Mouse (Mus musculus) CH12.LX (cell line): ENCODE data around the gene Ccdc162. TPM values are rescaled to one million over a fixed set of nuclear protein-coding genes. Genes with fewer than 3 reads are reported as not detected.

Source experiments
- DNase-seq: peaks from one replicate; pipeline ENCODE4 v3.0.0-alpha.2; 2013; ENCODE audit errors: extremely low read depth
- H3K27ac ChIP-seq: 2 replicates; pipeline ENCODE4 v1.5.1; 2012; ENCODE audit warnings: low read depth, mild to moderate bottlenecking, control low read depth, moderate library complexity; ENCODE audit not compliant: insufficient read depth
- H3K27me3 ChIP-seq: replicated peaks from 2 replicates; pipeline ENCODE3; 2012; ENCODE audit warnings: inconsistent platforms
- H3K36me3 ChIP-seq, 2 experiments: replicated peaks in 1 of 2; 2 replicates each; pipeline versions ENCODE3 to v1.6.1; 2012; ENCODE audit warnings: inconsistent platforms in 1 of 2, low read length in 1 of 2, mild to moderate bottlenecking in 1 of 2, mixed read lengths in 1 of 2, moderate library complexity in 1 of 2; ENCODE audit not compliant: control insufficient read depth in 1 of 2, insufficient read depth in 1 of 2
- H3K4me1 ChIP-seq, 2 experiments: 2 replicates each; pipeline ENCODE4 v1.6.1; 2012; ENCODE audit warnings: inconsistent platforms in 1 of 2, moderate library complexity in 1 of 2; ENCODE audit not compliant: insufficient read depth in 2 of 2, control insufficient read depth in 1 of 2
- H3K4me2 ChIP-seq: 2 replicates; pipeline ENCODE4 v1.6.1; 2012; ENCODE audit warnings: low read depth, mild to moderate bottlenecking, control low read depth; ENCODE audit not compliant: poor library complexity, insufficient read depth, severe bottlenecking
- H3K4me3 ChIP-seq, 3 experiments: fragments of 150-350 bp in 1 of 3; sonication (generic) in 1 of 3; replicated peaks in 1 of 3; 2 replicates each; pipeline versions ENCODE3 to v1.5.1; 2011 to 2012; ENCODE audit warnings: low read depth in 2 of 3, low read length in 2 of 3, mild to moderate bottlenecking in 2 of 3, moderate library complexity in 2 of 3, control low read depth in 1 of 3, improper control_type of control experiment in 1 of 3, inconsistent platforms in 1 of 3, mixed read lengths in 1 of 3; ENCODE audit not compliant: poor library complexity in 1 of 3
- H3K79me2 ChIP-seq: replicated peaks from 2 replicates; pipeline ENCODE4 v1.6.1; 2012; ENCODE audit warnings: mild to moderate bottlenecking, moderate library complexity; ENCODE audit not compliant: control insufficient read depth, poor library complexity, insufficient read depth, severe bottlenecking; ENCODE audit errors: extremely low read depth
- H3K9ac ChIP-seq: 2 replicates; pipeline ENCODE4 v1.6.1; 2012; ENCODE audit warnings: low read depth, mild to moderate bottlenecking, control low read depth, moderate library complexity; ENCODE audit not compliant: insufficient read depth
- H3K9me3 ChIP-seq: replicated peaks from 2 replicates; pipeline ENCODE3; 2012; ENCODE audit warnings: low read length, inconsistent platforms, mixed read lengths
- BHLHE40 ChIP-seq: IDR thresholded peaks from 2 replicates; pipeline ENCODE4 v1.6.1; 2011; ENCODE audit warnings: mild to moderate bottlenecking, low read depth, low read length, improper control_type of control experiment
- CHD1 ChIP-seq: IDR thresholded peaks from 2 replicates; pipeline ENCODE4 v1.6.1; 2012; ENCODE audit warnings: low read depth, low read length, improper control_type of control experiment, inconsistent platforms
- CHD2 ChIP-seq: IDR thresholded peaks from 2 replicates; pipeline ENCODE4 v1.6.1; 2011; ENCODE audit warnings: low read length, improper control_type of control experiment
- EP300 ChIP-seq: IDR thresholded peaks from 2 replicates; pipeline ENCODE4 v1.6.1; 2011; ENCODE audit warnings: low read length, improper control_type of control experiment
- ETS1 ChIP-seq: conservative IDR thresholded peaks from 2 replicates; pipeline ENCODE4 v1.6.1; 2012; ENCODE audit warnings: low read depth, mild to moderate bottlenecking, inconsistent platforms, low read length, improper control_type of control experiment, moderate library complexity
- HCFC1 ChIP-seq: IDR thresholded peaks from 2 replicates; pipeline ENCODE4 v1.6.1; 2012; ENCODE audit warnings: low read depth, mild to moderate bottlenecking, inconsistent platforms, low read length, improper control_type of control experiment
- IRF4 ChIP-seq: IDR thresholded peaks from 2 replicates; pipeline ENCODE4 v1.6.1; 2014; ENCODE audit warnings: low read depth, mild to moderate bottlenecking, inconsistent platforms, low read length, improper control_type of control experiment
- JUN ChIP-seq: IDR thresholded peaks from 2 replicates; pipeline ENCODE4 v1.6.1; 2011; ENCODE audit warnings: low read depth, mild to moderate bottlenecking, low read length, improper control_type of control experiment, moderate library complexity; ENCODE audit not compliant: insufficient read depth
- JUND ChIP-seq: conservative IDR thresholded peaks from 2 replicates; pipeline ENCODE4 v1.6.1; 2011; ENCODE audit warnings: low read depth, low read length, improper control_type of control experiment
- KAT2A ChIP-seq: IDR thresholded peaks from 2 replicates; pipeline ENCODE4 v1.6.1; 2012; ENCODE audit warnings: low read length, improper control_type of control experiment, inconsistent platforms; ENCODE audit not compliant: insufficient replicate concordance
- MAFK ChIP-seq: IDR thresholded peaks from 2 replicates; pipeline ENCODE4 v1.6.1; 2011; ENCODE audit warnings: low read length, improper control_type of control experiment; ENCODE audit not compliant: insufficient replicate concordance
- MAX ChIP-seq: IDR thresholded peaks from 2 replicates; pipeline ENCODE4 v1.6.1; 2011; ENCODE audit warnings: low read length, improper control_type of control experiment
- MEF2A ChIP-seq: IDR thresholded peaks from 2 replicates; pipeline ENCODE4 v1.6.1; 2014; ENCODE audit warnings: low read depth, mild to moderate bottlenecking, inconsistent platforms, low read length, improper control_type of control experiment, borderline replicate concordance
- MXI1 ChIP-seq: IDR thresholded peaks from 2 replicates; pipeline ENCODE4 v1.6.1; 2011; ENCODE audit warnings: mild to moderate bottlenecking, low read depth, low read length, improper control_type of control experiment
- MYC ChIP-seq: IDR thresholded peaks from 2 replicates; pipeline ENCODE4 v1.6.1; 2011; ENCODE audit warnings: low read depth, mild to moderate bottlenecking, improper control_type of control experiment, low read length
- NELFE ChIP-seq: IDR thresholded peaks from 2 replicates; pipeline ENCODE4 v1.6.1; 2011; ENCODE audit warnings: low read depth, low read length, improper control_type of control experiment
- NRF1 ChIP-seq: IDR thresholded peaks from 2 replicates; pipeline ENCODE4 v1.6.1; 2014; ENCODE audit warnings: low read depth, mild to moderate bottlenecking, inconsistent platforms, low read length, improper control_type of control experiment, moderate library complexity
- POLR2A ChIP-seq: IDR thresholded peaks from 2 replicates; pipeline ENCODE4 v1.6.1; 2011; ENCODE audit warnings: low read depth, mild to moderate bottlenecking, improper control_type of control experiment, low read length
- POLR2AphosphoS2 ChIP-seq: IDR thresholded peaks from 2 replicates; pipeline ENCODE4 v1.6.1; 2011; ENCODE audit warnings: low read depth, low read length, improper control_type of control experiment
- RAD21 ChIP-seq: IDR thresholded peaks from 2 replicates; pipeline ENCODE4 v1.6.1; 2011; ENCODE audit warnings: low read depth, mild to moderate bottlenecking, low read length, improper control_type of control experiment, moderate library complexity
- RCOR1 ChIP-seq: conservative IDR thresholded peaks from 2 replicates; pipeline ENCODE4 v1.6.1; 2012; ENCODE audit warnings: low read depth, mild to moderate bottlenecking, inconsistent platforms, low read length, improper control_type of control experiment
- SIN3A ChIP-seq: IDR thresholded peaks from 2 replicates; pipeline ENCODE4 v1.6.1; 2012; ENCODE audit warnings: low read length, improper control_type of control experiment, inconsistent platforms
- SMC3 ChIP-seq: IDR thresholded peaks from 2 replicates; pipeline ENCODE4 v1.6.1; 2011; ENCODE audit warnings: low read depth, low read length, improper control_type of control experiment
- TBP ChIP-seq: conservative IDR thresholded peaks from 2 replicates; pipeline ENCODE4 v1.6.1; 2011; ENCODE audit warnings: low read depth, low read length, improper control_type of control experiment
- TCF12 ChIP-seq: IDR thresholded peaks from 2 replicates; pipeline ENCODE4 v1.6.1; 2014; ENCODE audit warnings: low read depth, mild to moderate bottlenecking, inconsistent platforms, low read length, improper control_type of control experiment
- USF1 ChIP-seq: IDR thresholded peaks from 2 replicates; pipeline ENCODE4 v1.6.1; 2014; ENCODE audit warnings: low read depth, mild to moderate bottlenecking, inconsistent platforms, low read length, improper control_type of control experiment
- ZMIZ1 ChIP-seq: IDR thresholded peaks from 2 replicates; pipeline ENCODE4 v1.6.1; 2012; ENCODE audit warnings: low read depth, mild to moderate bottlenecking, inconsistent platforms, low read length, improper control_type of control experiment
- ZNF384 ChIP-seq: IDR thresholded peaks from 2 replicates; pipeline ENCODE4 v1.6.1; 2012; ENCODE audit warnings: low read depth, low read length, improper control_type of control experiment, inconsistent platforms
- dilution Hi-C: fragments of 300-500 bp; cut with MboI; formaldehyde crosslinking; loops from 2 replicates; pipeline ENCODE4 v1.14.3; 2020; ENCODE audit warnings: low sequenced_read_pairs; ENCODE audit not compliant: extremely low pct_unique_long_range_greater_than_20kb, extremely low pct_ligation_motif_present
- in situ Hi-C: fragments of 300-500 bp; cut with MboI; formaldehyde crosslinking; loops from 3 replicates; pipeline ENCODE4 v1.14.3; 2019; ENCODE audit warnings: low sequenced_read_pairs, low pct_ligation_motif_present, low pct_unique_long_range_greater_than_20kb, mixed read lengths
- polyA plus RNA-seq: library from polyadenylated mRNA; unstranded; fragments of >175 nt; gene quantifications from 2 replicates; pipeline ENCODE4 v1.2.1, GENCODE M21; 2012; ENCODE audit warnings: low read depth; ENCODE audit not compliant: insufficient read length
- total RNA-seq, 2 experiments: library from RNA; depleted of rRNA; stranded (reverse); fragments of 300-350 nt in 1 of 2; fragments of >200 nt in 1 of 2; gene quantifications; 2 replicates each; pipeline ENCODE4 v1.2.3; 2012 to 2014

Gene Ccdc162
- total and polyA plus RNA-seq, 3 experiments = 0.64 to 1.3 (median 1.3) TPM

- Histone ChIP-seq H3K9me3 (no peaks in the 10 kb centered on the region), H3K9ac (no peak overlapping the region), H3K27me3 (no peaks in the 10 kb centered on the region), H3K4me3 (no peak overlapping the region), H3K27ac (no peak overlapping the region), H3K79me2 (no peaks in the 10 kb centered on the region), H3K36me3 (peaks cover 2 to 37% of the 10 kb centered on the region in 2 experiments), H3K4me1 (peaks cover 0 to 16% of the 10 kb centered on the region in 2 experiments; a peak in 2 of 4 replicates), H3K4me2 (no peak overlapping the region)
- TF ChIP-seq ETS1 (no peak), TBP (no peak), NRF1 (no peak), MXI1 (no peak), USF1 (no peak), RCOR1 (no peak), BHLHE40 (no peak), JUN (no peak), NELFE (no peak), POLR2AphosphoS2 (no peak), KAT2A (no peak), CHD2 (no peak), MAFK (no peak), CHD1 (no peak), HCFC1 (no peak), MEF2A (no peak), SIN3A (no peak), JUND (no peak), IRF4 (no peak), RAD21 (no peak)
- in situ Hi-C loops (no loop called here), dilution Hi-C loops (no loop called here)
- DNase-seq = no peak
Observed at GRCm38 (mm10) chr10:41538986-41539385, 177.4 kb downstream of the Ccdc162 start.

GRCm38 (mm10) chr10:41537983-41538330 is 178.5 kb downstream of the Ccdc162 start:
- H3K36me3 ChIP-seq = peaks cover 2 to 47% of the 10 kb centered on the region in 2 experiments
- TF ChIP-seq BHLHE40 (no peak), ZNF384 (no peak), RCOR1 (no peak), IRF4 (no peak), MAFK (no peak), USF1 (no peak), TCF12 (no peak), POLR2A (no peak), RAD21 (no peak), MAX (no peak), KAT2A (no peak), CHD1 (no peak), SMC3 (no peak), JUN (no peak), EP300 (no peak), MYC (no peak), ZMIZ1 (no peak)
- TF ChIP-seq, all 38 proteins: peak for 0
- in situ Hi-C loops = no loop called here

More at GRCm38 (mm10) chr10:41537983-41538330, 178.5 kb downstream of the Ccdc162 start:
- DNase-seq = no peak
- no peak overlapping the region for H3K27ac ChIP-seq
- dilution Hi-C loops = no loop called here
- no peaks in the 10 kb centered on the region for H3K79me2 ChIP-seq
- no peak overlapping the region for H3K4me3 ChIP-seq
- H3K9me3 ChIP-seq = no peaks in the 10 kb centered on the region
- H3K4me2 ChIP-seq = no peak overlapping the region
- no peak overlapping the region for H3K9ac ChIP-seq
- no peaks in the 10 kb centered on the region for H3K27me3 ChIP-seq
- peaks cover 3 to 19% of the 10 kb centered on the region in 2 experiments for H3K4me1 ChIP-seq
